Mouse (Mus musculus): ENCODE measurements at regions not wholly inside any gene's neighbourhood (a gene's known extent, or its start where the extent isn't known, plus 50 kb on each side); places are given as distances from the start of the nearest gene placed in this dataset.

DNA sequence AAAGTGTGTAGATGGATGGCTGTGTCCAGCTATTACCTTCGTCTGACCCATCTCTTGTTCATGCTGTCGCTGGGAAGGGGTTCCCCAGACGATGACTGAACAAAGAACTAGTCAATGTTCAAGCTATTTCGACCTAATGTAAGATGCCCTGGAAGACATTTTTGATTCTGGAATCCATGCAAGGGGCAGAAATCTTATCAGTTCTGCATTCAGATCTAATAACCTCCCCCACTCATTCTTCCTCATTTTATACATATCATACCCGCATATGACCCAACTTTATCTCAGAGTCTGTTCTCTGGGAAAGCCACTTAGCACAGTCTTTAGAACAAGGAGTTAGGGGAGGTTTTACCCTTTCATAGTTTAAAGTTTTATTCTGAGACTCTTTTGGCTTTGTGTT is 52.2 kb upstream of the 2310009B15Rik start:
- no peak for ATAC-seq (replicated peaks; ENCODE audit: low FRiP score, low TSS enrichment, poor library complexity, severe bottlenecking)

DNA sequence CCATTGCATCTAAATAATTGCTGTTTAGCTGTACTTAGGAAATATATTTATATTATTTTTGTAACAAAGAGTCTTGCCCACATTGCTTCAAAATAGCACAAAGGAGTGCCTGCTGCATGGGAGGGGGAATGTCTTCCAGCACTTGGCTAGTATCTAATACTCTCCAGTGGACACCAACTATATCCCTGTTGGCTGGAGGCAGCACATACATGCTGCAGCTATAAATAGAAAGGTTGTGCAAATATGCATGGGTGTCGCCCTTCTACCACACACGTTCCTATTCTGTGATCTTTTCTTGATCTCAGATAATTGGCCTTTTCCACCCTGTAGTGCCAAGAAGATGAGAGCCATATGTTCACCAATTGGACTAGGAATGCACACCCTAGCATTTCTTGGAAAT is 53.0 kb upstream of the 2310009B15Rik start:
- no peak for ATAC-seq (replicated peaks; ENCODE audit: low FRiP score, low TSS enrichment, poor library complexity, severe bottlenecking)

DNA sequence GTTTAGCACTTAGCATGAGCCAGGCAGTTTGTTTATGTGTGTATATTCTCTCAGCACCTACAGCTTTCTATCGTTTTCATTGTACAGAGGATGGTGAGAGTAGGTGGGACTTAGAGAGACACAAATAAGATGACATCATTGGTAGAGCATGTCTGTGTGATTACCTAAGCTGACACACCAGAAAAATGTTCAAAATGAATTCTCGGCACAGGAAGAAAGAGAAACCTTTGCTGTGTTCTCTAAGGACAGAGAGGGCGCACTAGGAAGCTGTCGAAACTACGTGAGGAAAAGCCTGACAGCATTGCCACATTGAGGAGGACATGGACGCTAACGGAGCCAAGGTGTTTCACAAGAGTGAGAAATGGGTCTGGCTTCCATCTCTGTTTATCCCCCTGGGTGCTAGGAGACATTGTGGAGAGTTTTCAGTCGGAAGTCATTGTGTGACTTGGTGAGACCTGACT is 51.0 kb upstream of the Dennd1b start:
- ATAC-seq (replicated peaks; ENCODE audit: low FRiP score, low TSS enrichment, poor library complexity, severe bottlenecking): peak; percentile 77

DNA sequence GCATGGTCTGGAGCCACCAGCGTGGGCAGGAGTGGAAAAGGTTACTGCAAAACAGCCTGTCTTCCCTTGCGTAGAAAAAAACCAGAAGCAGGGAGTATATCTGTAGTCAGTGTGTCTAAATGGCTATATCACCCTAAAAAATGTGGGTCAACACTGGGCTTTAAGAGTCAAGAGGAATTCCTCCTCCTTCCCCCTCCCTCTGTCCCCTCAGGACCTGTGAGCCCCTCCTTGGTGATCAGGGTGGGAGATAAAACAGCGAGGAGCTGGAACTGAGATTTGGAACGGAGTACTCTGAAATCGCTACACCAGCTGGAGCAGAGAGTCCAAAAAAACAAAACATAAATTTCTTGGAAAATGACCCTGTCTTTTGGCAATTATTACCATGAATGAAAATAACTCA is 50.3 kb upstream of the Dennd1b start:
- no peak for ATAC-seq (replicated peaks; ENCODE audit: low FRiP score, low TSS enrichment, poor library complexity, severe bottlenecking)

DNA sequence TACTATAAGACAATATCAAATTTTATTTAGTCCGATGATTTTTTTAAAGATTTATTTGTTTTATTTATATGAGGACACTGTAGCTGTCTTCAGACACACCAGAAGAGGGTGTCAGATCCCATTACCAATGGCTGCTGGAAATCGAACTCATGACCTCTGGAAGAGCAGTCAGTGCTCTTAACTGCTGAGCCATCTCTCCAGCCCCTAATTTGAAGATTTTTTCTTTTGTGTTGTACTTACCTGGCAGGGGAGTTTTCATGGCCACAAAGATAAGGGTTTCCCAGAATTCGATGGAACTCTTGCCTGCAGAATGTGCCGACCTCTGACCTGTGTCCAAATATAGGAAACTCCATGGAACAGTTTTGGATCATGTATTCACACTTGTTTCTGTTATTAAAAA is 49.8 kb upstream of the Dennd1b start:
- ATAC-seq (replicated peaks; ENCODE audit: low FRiP score, low TSS enrichment, poor library complexity, severe bottlenecking): no peak

All from megakaryocyte-erythroid progenitor cell, adult 5-6 weeks (primary cell).